Mouse (Mus musculus) c-Kit-negative CD71-positive TER-119-positive erythroid progenitor cells, embryonic 14.5 days (primary cell): Measurements from ENCODE around the gene Cyp2b10.
"Not testable (repeated sequence)": the region's sequence is repeated elsewhere in the genome, so short reads cannot be mapped to it uniquely, and the experiment has no call there.

ENCODE experiments used
- DNase-seq: peaks from one replicate; pipeline ENCODE4 v3.0.0-alpha.2; 2013; ENCODE audit warnings: low read depth, low spot score

Gene Cyp2b10

DNA sequence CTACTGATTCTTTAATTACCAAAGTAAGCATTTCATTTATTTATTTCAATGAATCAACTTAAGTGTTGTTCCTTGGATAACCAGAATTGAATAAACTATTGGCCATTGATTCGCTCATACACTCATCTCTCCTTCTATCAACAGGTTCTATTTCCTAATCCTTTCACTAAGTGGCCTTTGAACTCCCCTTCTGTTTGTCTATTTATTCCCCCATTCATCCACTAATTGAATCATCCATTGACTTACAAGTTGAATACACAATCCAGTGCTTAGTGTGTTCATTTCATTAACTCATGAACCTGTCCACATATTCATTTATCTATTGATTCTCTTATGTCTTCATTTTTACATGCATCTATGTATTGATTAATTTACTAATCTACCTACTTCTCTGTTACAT is 18.7 kb downstream of the Cyp2b10 start:
- DNase-seq = no peak

DNA sequence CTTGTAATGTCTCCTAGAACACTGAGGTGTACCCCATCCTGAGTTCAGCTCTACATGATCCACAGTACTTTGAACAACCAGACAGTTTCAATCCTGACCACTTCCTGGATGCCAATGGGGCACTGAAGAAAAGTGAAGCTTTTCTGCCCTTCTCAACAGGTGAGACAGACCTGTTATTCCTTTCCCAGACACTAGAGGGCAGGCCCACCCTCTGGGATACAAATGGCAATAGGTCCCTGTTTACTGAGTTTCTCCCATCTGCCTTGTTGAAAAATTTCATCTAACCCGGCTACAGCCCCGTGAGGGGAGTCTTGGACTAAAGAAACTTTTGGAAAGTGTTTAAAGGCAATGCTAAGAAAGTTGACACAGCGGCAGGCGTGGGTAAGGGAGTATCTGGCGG is 19.9 kb downstream of the Cyp2b10 start:
- DNase-seq = not testable (repeated sequence)

DNA sequence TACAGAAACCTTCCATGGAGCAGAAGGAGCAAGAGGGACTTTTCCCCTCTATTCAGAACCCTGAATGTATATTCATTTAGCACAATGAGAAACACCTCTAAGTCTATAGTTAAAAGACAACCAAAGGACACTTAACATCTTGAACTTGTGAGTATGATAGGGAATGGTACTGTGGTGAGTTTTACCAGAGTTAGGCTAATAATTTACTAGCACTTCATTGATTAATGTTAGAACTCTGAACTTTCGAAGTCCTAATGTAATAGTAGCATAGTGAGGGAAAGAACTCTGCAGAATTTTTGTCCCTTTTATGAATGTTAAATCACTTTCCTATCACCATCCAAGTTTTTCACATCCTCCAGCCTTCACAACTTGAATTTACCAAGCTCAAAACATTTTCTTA is 22.0 kb downstream of the Cyp2b10 start:
- DNase-seq = no peak

DNA sequence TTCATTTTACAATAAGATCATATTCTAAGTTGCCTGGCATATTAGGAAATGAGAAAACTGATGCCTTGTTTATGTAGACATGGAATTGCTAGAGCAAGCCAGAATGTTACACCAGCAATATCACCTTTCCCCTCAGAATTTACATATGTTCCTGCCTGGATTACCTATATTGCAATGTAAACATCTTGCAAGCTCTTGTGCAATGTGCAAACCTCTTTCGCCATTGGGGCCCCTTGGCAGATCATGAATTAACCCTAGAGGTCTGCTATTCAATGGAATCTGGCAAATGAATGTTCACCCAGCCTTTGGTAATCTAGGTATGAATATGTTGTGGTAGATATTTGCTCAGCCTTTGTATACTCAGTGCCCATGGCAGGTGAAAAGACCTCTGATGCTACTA is 47.9 kb downstream of the Cyp2b10 start:
- DNase-seq = no peak
